In genomic region chr11:58867039-58867953, GRCm38 (mm10) we compare ENCODE assay signal across 8 mouse cellular contexts. TPM values are rescaled to one million over a fixed set of nuclear protein-coding genes. Genes with fewer than 3 reads are reported as not detected.
DNase-seq lines count a peak whose midpoint lies in the region; ATAC-seq lines count a peak whose summit lies in the region.

Gene 2810021J22Rik, plus strand, starts transcription at chr11:58867216.

- intact Hi-C loops in left cerebral cortex, postnatal 14 days (cut with DNase I), result no loop called here

- peak; percentile 95 for ATAC-seq in inflammation-experienced regulatory T-cells, adult 6 months
- ATAC-seq in megakaryocyte-erythroid progenitor cell, adult 5-6 weeks (replicated peaks; ENCODE audit: low FRiP score, low TSS enrichment, poor library complexity, severe bottlenecking), result peak; percentile 96

- DNase-seq in adrenal gland, adult 2 months, result peak; percentile 86
- peak; percentile 89 for DNase-seq in embryo, embryonic 10.5 days (ENCODE audit: low spot score)
- DNase-seq in gastrocnemius, postnatal 25 days, result peak; percentile 75
- peak; percentile 65 to 82 for DNase-seq in left cerebral cortex, postnatal 14 days (ENCODE audit: low spot score in 2 of 2)
- DNase-seq in right cerebral cortex, postnatal 14 days, result peak; percentile 79
- peak; percentile 73 for DNase-seq in urinary bladder, postnatal 25 days (ENCODE audit: low spot score)

RNA-seq across cellular contexts. Expression of gene 2810021J22Rik, which starts in this region (rescaled TPM):
- total RNA-seq in adrenal gland, adult 2 months (2021), result 1 to 10 TPM; 3.9 to 7.2 TPM
- 1.7 and 1.8 TPM in 2 replicates for polyA plus RNA-seq in adrenal gland, adult 2 months (2012; rRNA removed)
- 1 to 10 TPM in 1 of 2 experiments, under 1 TPM in 1; 0.90 to 1.4 TPM for total RNA-seq in gastrocnemius, postnatal 25 days (2021)
- 10 to 100 TPM in 2 of 3 experiments, 1 to 10 TPM in 1; 7.3 to 12.4 (median 11.2) TPM for polyA plus RNA-seq in inflammation-experienced regulatory T-cells, adult 6 months (2017; shearing (Covaris generic))
- total RNA-seq in left cerebral cortex, postnatal 14 days (2021), result 1 to 10 TPM; 9.3 TPM
- total RNA-seq in megakaryocyte-erythroid progenitor cell, adult 5-6 weeks (2014; fragmentation: Nextera tagmentation), result 4.5 and 7.1 TPM in 2 replicates
- 3.5 and 4.9 TPM in 2 replicates for total RNA-seq in megakaryocyte-erythroid progenitor cell, adult 5-6 weeks (2017)

Comparison
In these comparisons a context has a peak if more than half of its experiments do, and no peak if none do; other contexts are left out.
1. Peak in every context shown above with its lines: DNase-seq and ATAC-seq.